Mouse (Mus musculus) heart, embryonic 15.5 days (tissue): ENCODE results near the gene Top2b. TPM values are rescaled to one million over a fixed set of nuclear protein-coding genes. Genes with fewer than 3 reads are reported as not detected.

ENCODE experiments used
- ATAC-seq: fragments of 200-750 bp; cut with Nextera tagmentation; replicated peaks from 2 replicates; pipeline ENCODE4 v1.8.0; 2017; ENCODE audit warnings: low read depth, moderate TSS enrichment; ENCODE audit not compliant: insufficient number of reproducible peaks, insufficient read depth, low FRiP score
- H3K27ac ChIP-seq: fragments of 300-500 bp; sonication (generic); 2 replicates; pipeline ENCODE4 v1.5.1; 2015; ENCODE audit warnings: mild to moderate bottlenecking, inconsistent platforms
- H3K27me3 ChIP-seq: fragments of 300-500 bp; sonication (generic); 2 replicates; pipeline ENCODE4 v1.6.1; 2015; ENCODE audit warnings: inconsistent platforms
- H3K36me3 ChIP-seq: fragments of 300-500 bp; sonication (generic); 2 replicates; pipeline ENCODE4 v1.6.1; 2015; ENCODE audit warnings: mild to moderate bottlenecking, inconsistent platforms
- H3K4me1 ChIP-seq: fragments of 300-500 bp; sonication (generic); replicated peaks from 2 replicates; pipeline ENCODE4 v1.6.1; 2015; ENCODE audit warnings: inconsistent platforms
- H3K4me2 ChIP-seq: fragments of 300-500 bp; sonication (generic); 2 replicates; pipeline ENCODE4 v1.6.1; 2015; ENCODE audit warnings: inconsistent platforms, mild to moderate bottlenecking, moderate library complexity
- H3K4me3 ChIP-seq: fragments of 300-500 bp; sonication (generic); 2 replicates; pipeline ENCODE4 v1.5.1; 2015; ENCODE audit warnings: mild to moderate bottlenecking, inconsistent platforms
- H3K9ac ChIP-seq: fragments of 300-500 bp; sonication (generic); 2 replicates; pipeline ENCODE4 v1.6.1; 2015; ENCODE audit warnings: mild to moderate bottlenecking, inconsistent platforms
- H3K9me3 ChIP-seq: fragments of 300-500 bp; sonication (generic); replicated peaks from 2 replicates; pipeline ENCODE4 v1.6.1; 2016; ENCODE audit warnings: inconsistent platforms
- WGBS: fragments of 180-500 bp; shearing (Covaris S2); methylation state at CpG from one replicate; pipeline ENCODE4 v1.1.7; 2015; ENCODE audit warnings: mixed read lengths; 5-methylcytosine and 5-hydroxymethylcytosine counted together
- polyA plus RNA-seq: library from polyadenylated mRNA; unstranded; fragments of >200 nt; fragmentation: Nextera tagmentation; extraction: Ambion mirVana; gene quantifications from 2 replicates; pipeline ENCODE4 v1.2.1, GENCODE M21; 2015

Top2b gene
- polyA plus RNA-seq, 1 experiment from 2014 or later: 31.6 TPM

DNA sequence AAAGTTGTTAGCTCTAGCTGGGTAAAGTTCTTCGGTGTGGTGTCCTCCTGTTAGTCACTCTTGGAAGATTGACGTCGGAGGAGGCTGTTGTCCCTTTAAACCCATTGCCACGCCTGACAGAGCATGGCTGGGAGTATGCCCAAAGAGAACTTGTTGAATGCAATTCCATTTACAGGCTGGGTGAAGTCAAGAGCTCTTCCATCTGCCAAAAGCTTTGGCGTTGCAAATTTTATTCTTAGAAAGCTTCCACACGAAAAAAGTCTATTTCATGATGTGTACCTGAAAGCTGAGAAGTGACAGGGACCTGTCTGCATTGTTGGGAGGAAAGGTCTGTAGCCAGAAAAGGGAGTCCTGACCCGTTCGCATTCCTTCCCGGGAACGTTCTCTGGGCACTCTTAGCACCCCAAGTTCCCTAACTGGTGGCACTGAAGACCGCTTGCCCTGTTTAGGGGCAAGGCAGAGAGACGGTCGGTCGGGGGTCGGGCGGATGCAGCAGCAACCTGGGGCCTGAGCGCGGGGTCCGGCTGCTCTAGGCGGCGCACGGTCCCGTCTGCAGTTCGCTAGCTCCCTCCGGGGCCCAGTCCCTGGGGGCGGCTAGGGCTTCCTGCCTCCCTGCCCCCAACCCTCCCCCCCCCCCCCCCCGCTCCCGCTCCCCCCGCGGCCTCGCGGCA lies 683 bp upstream of the Top2b start:
- H3K4me2 ChIP-seq: peak overlapping the region; percentile 84
- H3K27me3 ChIP-seq: no peaks in the 10 kb centered on the region
- H3K4me3 ChIP-seq: peak overlapping the region; percentile 75
- 1% methylated on average over 26 of the region's 32 CpGs for WGBS
- no peaks in the 10 kb centered on the region for H3K36me3 ChIP-seq
- H3K9me3 ChIP-seq: no peaks in the 10 kb centered on the region
- peaks cover 12% of the 10 kb centered on the region for H3K4me1 ChIP-seq
- H3K9ac ChIP-seq: peak overlapping the region; percentile 64
- H3K27ac ChIP-seq: peak overlapping the region; percentile 97
- peak; percentile 67 for ATAC-seq

- peak overlapping the region; percentile 75 for H3K4me3 ChIP-seq
Observed at GRCm38 (mm10) chr14:16365362-16366173, 589 bp downstream of the Top2b start.

DNA sequence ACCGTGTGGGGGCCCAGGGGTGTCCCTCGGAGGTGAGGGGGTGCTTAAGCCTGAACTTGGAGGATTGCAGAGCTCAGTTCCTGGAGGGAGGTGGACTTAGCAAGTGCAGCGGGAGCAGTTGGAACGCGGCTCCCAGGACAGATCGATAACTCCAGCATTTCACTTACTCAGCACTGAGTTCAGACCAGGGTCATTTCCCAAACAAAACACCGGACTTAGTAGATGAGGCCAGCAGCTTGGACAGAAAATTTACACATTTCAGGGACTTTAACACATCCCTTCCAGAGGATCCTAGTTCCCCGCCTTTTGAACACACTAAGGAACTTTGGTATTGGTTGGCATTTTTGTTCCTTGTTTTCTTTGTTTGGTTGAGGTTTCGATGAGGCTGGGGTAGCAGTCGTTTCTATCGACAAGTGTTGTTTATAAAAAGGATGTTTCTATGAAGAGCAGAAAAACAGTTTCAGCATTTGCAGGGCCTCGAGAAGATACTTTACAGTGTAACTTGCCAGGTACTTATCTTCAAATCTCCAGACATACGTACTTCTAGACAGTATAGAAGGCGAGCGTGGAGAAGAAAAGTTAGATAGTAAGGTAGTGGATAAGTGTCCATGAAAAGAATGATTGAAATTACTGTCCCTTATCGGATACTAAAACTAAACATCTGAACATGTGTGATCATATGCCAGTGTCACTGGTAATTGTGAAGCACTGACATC lies 1.4 kb downstream of the Top2b start:
- ATAC-seq: no peak
- H3K4me1 ChIP-seq: peaks cover 14% of the 10 kb centered on the region
- peak overlapping the region; percentile 75 for H3K4me3 ChIP-seq
- H3K4me2 ChIP-seq: peak overlapping the region; percentile 78
- WGBS: 6% methylated on average over 16 of the region's 16 CpGs
- H3K9ac ChIP-seq: peak overlapping the region; percentile 89
- no peaks in the 10 kb centered on the region for H3K36me3 ChIP-seq
- H3K27me3 ChIP-seq: no peaks in the 10 kb centered on the region
- peak overlapping the region; percentile 97 for H3K27ac ChIP-seq
- no peaks in the 10 kb centered on the region for H3K9me3 ChIP-seq

More at GRCm38 (mm10) chr14:16365362-16366173, 589 bp downstream of the Top2b start:
- peak; percentile 62 for ATAC-seq
- WGBS: under 1% methylated on average over 87 of the region's 87 CpGs
- peak overlapping the region; percentile 97 for H3K27ac ChIP-seq
- peak overlapping the region; percentile 89 for H3K9ac ChIP-seq
- no peaks in the 10 kb centered on the region for H3K27me3 ChIP-seq
- H3K9me3 ChIP-seq: no peaks in the 10 kb centered on the region
- H3K36me3 ChIP-seq: no peaks in the 10 kb centered on the region
- H3K4me2 ChIP-seq: peak overlapping the region; percentile 78
- H3K4me1 ChIP-seq: peaks cover 14% of the 10 kb centered on the region

- Histone ChIP-seq H3K9ac (peak overlapping the region; percentile 89; the same call in 1 of the 2 replicates), H3K27me3 (no peaks in the 10 kb centered on the region), H3K4me2 (peak overlapping the region; percentile 78), H3K4me1 (peaks cover 16% of the 10 kb centered on the region), H3K27ac (no peak overlapping the region), H3K4me3 (peak overlapping the region; percentile 75), H3K9me3 (no peaks in the 10 kb centered on the region), H3K36me3 (no peaks in the 10 kb centered on the region)
- WGBS: 37% methylated on average over 2 of the region's 2 CpGs
- ATAC-seq: no peak
Observed at GRCm38 (mm10) chr14:16366986-16367385, 2.0 kb downstream of the Top2b start.

- no peak overlapping the region for H3K4me3 ChIP-seq
- no peak for ATAC-seq
Observed at GRCm38 (mm10) chr14:16372761-16373160, 7.8 kb downstream of the Top2b start.

GRCm38 (mm10) chr14:16373190-16373589 lies 8.2 kb downstream of the Top2b start:
- no peak overlapping the region for H3K9ac ChIP-seq
- ATAC-seq: no peak
- no peaks in the 10 kb centered on the region for H3K9me3 ChIP-seq
- no peaks in the 10 kb centered on the region for H3K27me3 ChIP-seq
- H3K36me3 ChIP-seq: no peaks in the 10 kb centered on the region
- H3K4me1 ChIP-seq: peaks cover 12% of the 10 kb centered on the region; the same call in 1 of the 2 replicates
- no peak overlapping the region for H3K27ac ChIP-seq
- no peak overlapping the region for H3K4me2 ChIP-seq
- no peak overlapping the region for H3K4me3 ChIP-seq

More at GRCm38 (mm10) chr14:16372761-16373160, 7.8 kb downstream of the Top2b start:
- no peak overlapping the region for H3K9ac ChIP-seq
- H3K27ac ChIP-seq: no peak overlapping the region
- H3K4me2 ChIP-seq: no peak overlapping the region
- H3K9me3 ChIP-seq: no peaks in the 10 kb centered on the region
- peaks cover 12% of the 10 kb centered on the region; the same call in 1 of the 2 replicates for H3K4me1 ChIP-seq
- H3K36me3 ChIP-seq: no peaks in the 10 kb centered on the region
- no peaks in the 10 kb centered on the region for H3K27me3 ChIP-seq

GRCm38 (mm10) chr14:16379917-16380570 lies 15.1 kb downstream of the Top2b start:
- 3% methylated on average over 2 of the region's 2 CpGs for WGBS
- H3K27ac ChIP-seq: no peak overlapping the region
- ATAC-seq: peak; percentile 77; the same call in 1 of the 2 replicates

DNA sequence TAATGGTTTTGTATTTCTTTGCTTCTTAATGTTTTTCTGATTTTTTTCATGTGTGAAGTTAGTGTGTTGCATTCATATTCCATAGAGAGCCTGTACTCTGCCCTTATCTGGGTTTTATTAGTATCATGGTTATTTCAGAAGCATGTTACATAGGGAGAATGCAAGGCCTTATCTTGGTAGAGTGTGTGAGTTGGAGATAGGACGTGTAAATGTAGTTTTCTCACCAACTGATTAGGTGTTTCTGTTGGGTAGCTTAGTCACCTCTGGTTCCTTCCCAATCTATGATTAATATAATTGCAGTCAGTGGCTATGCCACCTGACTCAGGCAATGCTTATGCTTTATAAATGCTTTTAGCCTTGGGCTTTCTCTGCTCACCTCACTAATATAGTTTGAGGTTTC lies 19.8 kb downstream of the Top2b start:
- peaks cover 6% of the 10 kb centered on the region for H3K4me1 ChIP-seq
- H3K27ac ChIP-seq: no peak overlapping the region
- no peak for ATAC-seq
- WGBS: 21% methylated on average over 1 of the region's 1 CpGs
- no peak overlapping the region for H3K4me3 ChIP-seq
- H3K4me2 ChIP-seq: no peak overlapping the region
- H3K27me3 ChIP-seq: no peaks in the 10 kb centered on the region
- no peak overlapping the region for H3K9ac ChIP-seq
- peaks cover 9% of the 10 kb centered on the region for H3K36me3 ChIP-seq
- H3K9me3 ChIP-seq: no peaks in the 10 kb centered on the region

More at GRCm38 (mm10) chr14:16379917-16380570, 15.1 kb downstream of the Top2b start:
- Histone ChIP-seq H3K36me3 (0 out of 2 replicates have a peak, but pooled peaks cover 4% of the 10 kb centered on the region), H3K9me3 (no peaks in the 10 kb centered on the region), H3K4me3 (no peak overlapping the region), H3K27me3 (no peaks in the 10 kb centered on the region), H3K9ac (no peak overlapping the region), H3K4me2 (no peak overlapping the region), H3K4me1 (peaks cover 7% of the 10 kb centered on the region)

- Histone ChIP-seq H3K27ac (no peak overlapping the region), H3K4me2 (no peak overlapping the region), H3K9ac (no peak overlapping the region), H3K36me3 (peaks cover 45% of the 10 kb centered on the region), H3K27me3 (no peaks in the 10 kb centered on the region), H3K4me1 (no peaks in the 10 kb centered on the region), H3K9me3 (no peaks in the 10 kb centered on the region), H3K4me3 (no peak overlapping the region)
- no peak for ATAC-seq
- 94% methylated on average over 4 of the region's 4 CpGs for WGBS
Observed at GRCm38 (mm10) chr14:16405187-16405586, 40.2 kb downstream of the Top2b start.

DNA sequence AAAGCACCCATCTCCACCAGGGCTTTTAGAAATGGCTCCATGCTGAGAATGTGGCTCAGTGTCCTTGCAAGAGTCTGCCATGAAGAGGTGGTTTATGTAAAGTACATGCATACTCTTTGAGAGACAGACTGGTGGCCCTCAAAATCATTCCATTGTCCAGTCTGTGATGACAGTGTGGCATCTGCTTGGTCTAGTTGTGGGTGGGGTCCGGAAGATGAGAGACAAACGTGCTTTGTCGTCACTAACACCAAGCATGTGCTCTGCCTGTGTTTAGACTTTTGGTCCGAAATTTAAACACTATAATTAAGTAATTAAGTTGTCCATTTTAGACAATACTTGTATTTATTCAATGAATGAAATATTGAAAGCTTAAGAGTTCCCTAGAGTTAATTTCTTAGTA lies 49.2 kb downstream of the Top2b start:
- H3K9ac ChIP-seq: no peak overlapping the region
- no peak overlapping the region for H3K27ac ChIP-seq
- H3K4me1 ChIP-seq: no peaks in the 10 kb centered on the region
- H3K4me3 ChIP-seq: no peak overlapping the region
- ATAC-seq: no peak
- H3K9me3 ChIP-seq: no peaks in the 10 kb centered on the region
- no peak overlapping the region for H3K4me2 ChIP-seq
- peaks cover 28% of the 10 kb centered on the region for H3K36me3 ChIP-seq
- no peaks in the 10 kb centered on the region for H3K27me3 ChIP-seq
- 83% methylated on average over 4 of the region's 4 CpGs for WGBS

GRCm38 (mm10) chr14:16427569-16427968 lies 62.6 kb downstream of the Top2b start:
- Histone ChIP-seq H3K27ac (no peak overlapping the region), H3K9ac (no peak overlapping the region), H3K9me3 (no peaks in the 10 kb centered on the region), H3K27me3 (no peaks in the 10 kb centered on the region), H3K36me3 (peaks cover 38% of the 10 kb centered on the region), H3K4me3 (no peak overlapping the region), H3K4me1 (peaks cover 6% of the 10 kb centered on the region), H3K4me2 (no peak overlapping the region)
- 68% methylated on average over 4 of the region's 4 CpGs for WGBS
- ATAC-seq: no peak
